Mouse (Mus musculus) ES-E14 (cell line): ENCODE measurements around the gene Olfr172.

Experiments used
- MAFK ChIP-seq: IDR thresholded peaks from 2 replicates; pipeline ENCODE4 v1.6.1; 2014; ENCODE audit warnings: mild to moderate bottlenecking, low read depth, low read length, inconsistent platforms; ENCODE audit not compliant: insufficient read depth
- ZC3H11A ChIP-seq: IDR thresholded peaks from 2 replicates; pipeline ENCODE4 v1.6.1; 2012; ENCODE audit warnings: low read depth, mild to moderate bottlenecking, inconsistent platforms, low read length, borderline replicate concordance

GRCm38 (mm10) chr16:58740751-58741150, 22.2 kb downstream of the Olfr172 start:
- TF ChIP-seq ZC3H11A (no peak), MAFK (no peak)
